Mouse (Mus musculus): ENCODE data around the gene Hif3a.

DNA sequence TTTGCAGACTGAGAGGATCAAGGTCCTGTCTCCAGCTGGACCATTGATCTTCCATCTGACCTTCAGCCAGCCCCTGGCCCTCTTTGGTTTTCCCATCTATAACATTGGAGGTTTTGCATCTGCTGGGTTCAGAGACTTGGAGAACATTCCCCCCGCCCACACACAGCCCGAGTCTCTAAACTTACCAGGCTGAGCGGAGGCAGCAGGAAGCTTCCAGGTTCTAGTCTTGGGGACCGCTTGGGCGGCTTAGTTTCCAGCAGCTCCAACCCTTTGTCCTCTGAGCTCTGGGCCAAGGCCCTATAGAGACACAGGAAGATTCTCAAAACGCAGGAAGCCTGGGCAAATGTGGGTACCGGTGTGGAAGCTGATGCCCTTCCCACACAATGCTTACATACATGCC lies 22.9 kb downstream of the Hif3a start:
- TF ChIP-seq CTCF (conservative IDR thresholded peaks at IDR 0.05; ENCODE audit: low read length) (no peak), POU5F1 (IDR thresholded peaks at IDR 0.05; ENCODE audit: borderline replicate concordance, low read length) (no peak)

Data from E14TG2a.4 (cell line).